Mouse (Mus musculus) hindbrain, embryonic 12.5 days (tissue): ENCODE results near the gene Wasf3. TPM values are rescaled to one million over a fixed set of nuclear protein-coding genes. Genes with fewer than 3 reads are reported as not detected.

ENCODE experiments used
- ATAC-seq: fragments of 200-750 bp; cut with Nextera tagmentation; 2 replicates; pipeline ENCODE4 v1.8.0; 2017; ENCODE audit warnings: moderate TSS enrichment; ENCODE audit not compliant: low FRiP score
- H3K27ac ChIP-seq: fragments of 300-500 bp; sonication (generic); 2 replicates; pipeline ENCODE4 v1.5.1; 2016; ENCODE audit warnings: mild to moderate bottlenecking
- H3K27me3 ChIP-seq: fragments of 300-500 bp; sonication (generic); 2 replicates; pipeline ENCODE4 v1.6.1; 2016; ENCODE audit warnings: mild to moderate bottlenecking
- H3K36me3 ChIP-seq: fragments of 300-500 bp; sonication (generic); 2 replicates; pipeline ENCODE4 v1.6.1; 2016; ENCODE audit warnings: mild to moderate bottlenecking
- H3K4me1 ChIP-seq: fragments of 300-500 bp; sonication (generic); 2 replicates; pipeline ENCODE4 v1.6.1; 2016
- H3K4me2 ChIP-seq: fragments of 300-500 bp; sonication (generic); replicated peaks from 2 replicates; pipeline ENCODE4 v1.6.1; 2016; ENCODE audit warnings: mild to moderate bottlenecking
- H3K4me3 ChIP-seq: fragments of 300-500 bp; sonication (generic); 2 replicates; pipeline ENCODE4 v1.5.1; 2016; ENCODE audit warnings: mild to moderate bottlenecking
- H3K9ac ChIP-seq: fragments of 300-500 bp; sonication (generic); 2 replicates; pipeline ENCODE4 v1.6.1; 2016; ENCODE audit warnings: mild to moderate bottlenecking, moderate library complexity
- H3K9me3 ChIP-seq: fragments of 300-500 bp; sonication (generic); replicated peaks from 2 replicates; pipeline ENCODE4 v1.6.1; 2016; ENCODE audit warnings: mild to moderate bottlenecking
- WGBS: fragments of 180-500 bp; shearing (Covaris S2); methylation state at CpG from one replicate; pipeline ENCODE4 v1.1.7; 2016; 5-methylcytosine and 5-hydroxymethylcytosine counted together
- polyA plus RNA-seq: library from polyadenylated mRNA; unstranded; fragments of >200 nt; fragmentation: Nextera tagmentation; extraction: Ambion mirVana; gene quantifications from 2 replicates; pipeline ENCODE4 v1.2.1, GENCODE M21; 2016

Gene Wasf3
- 10.0 TPM in 2 replicates for polyA plus RNA-seq

GRCm38 (mm10) chr5:146384935-146385591 is at the start of gene Wasf3:
TSS of gene Wasf3 (plus strand) at chr5:146384985.
- Histone ChIP-seq H3K4me3 (peak within 1 kb of the TSS; percentile 66), H3K27me3 (no peaks in the 10 kb centered on the region), H3K36me3 (peaks cover 7% of the 10 kb centered on the region; the same call in 1 of the 2 replicates), H3K27ac (peak within 1 kb of the TSS; percentile 84), H3K4me2 (peak within 1 kb of the TSS; percentile 53), H3K9ac (peak within 1 kb of the TSS; percentile 75), H3K4me1 (peaks cover 8% of the 10 kb centered on the region), H3K9me3 (0 out of 2 replicates have a peak, but pooled peaks cover 4% of the 10 kb centered on the region)
- ATAC-seq, result peak; percentile 95
- WGBS, result 0% methylated on average over 58 of the region's 66 CpGs

GRCm38 (mm10) chr5:146338064-146338463 is 46.7 kb upstream of the Wasf3 start:
- Histone ChIP-seq H3K4me3 (no peak overlapping the region), H3K27me3 (no peaks in the 10 kb centered on the region), H3K4me1 (no peaks in the 10 kb centered on the region), H3K36me3 (no peaks in the 10 kb centered on the region), H3K9ac (no peak overlapping the region), H3K27ac (no peak overlapping the region), H3K9me3 (no peaks in the 10 kb centered on the region), H3K4me2 (no peak overlapping the region)
- ATAC-seq, result no peak
- WGBS, result 55% methylated on average over 9 of the region's 9 CpGs

DNA sequence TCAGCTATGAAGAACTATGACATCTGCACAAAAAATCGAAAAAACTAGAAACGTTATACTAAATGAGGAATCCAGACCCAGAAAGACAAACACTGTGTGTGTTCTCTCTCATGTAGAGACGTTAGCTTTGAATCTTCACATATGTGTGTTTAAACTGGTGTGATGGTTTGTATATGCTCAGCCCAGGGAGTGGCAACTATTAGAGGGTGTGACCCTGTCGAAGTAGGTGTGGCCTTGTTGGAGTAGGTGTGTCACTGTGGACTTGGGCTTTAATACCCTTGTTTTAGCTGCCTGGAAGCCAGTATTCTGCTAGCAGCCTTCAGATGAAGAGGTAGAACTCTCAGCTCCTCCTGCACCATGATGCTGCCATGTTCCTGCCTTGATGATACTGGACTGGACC is 44.7 kb upstream of the Wasf3 start:
- 80% methylated on average over 4 of the region's 4 CpGs for WGBS
- Histone ChIP-seq H3K27ac (no peak overlapping the region), H3K36me3 (no peaks in the 10 kb centered on the region), H3K27me3 (no peaks in the 10 kb centered on the region), H3K4me3 (no peak overlapping the region), H3K4me1 (no peaks in the 10 kb centered on the region), H3K9me3 (no peaks in the 10 kb centered on the region), H3K9ac (no peak overlapping the region), H3K4me2 (no peak overlapping the region)
- no peak for ATAC-seq

- Histone ChIP-seq H3K27me3 (no peaks in the 10 kb centered on the region), H3K4me1 (no peaks in the 10 kb centered on the region), H3K27ac (no peak overlapping the region), H3K4me2 (no peak overlapping the region), H3K9me3 (no peaks in the 10 kb centered on the region), H3K9ac (no peak overlapping the region), H3K4me3 (no peak overlapping the region), H3K36me3 (no peaks in the 10 kb centered on the region)
- no peak for ATAC-seq
- WGBS, result 91% methylated on average over 12 of the region's 12 CpGs
These were observed 39.7 kb upstream of the Wasf3 start for GRCm38 (mm10) chr5:146344911-146345686.

DNA sequence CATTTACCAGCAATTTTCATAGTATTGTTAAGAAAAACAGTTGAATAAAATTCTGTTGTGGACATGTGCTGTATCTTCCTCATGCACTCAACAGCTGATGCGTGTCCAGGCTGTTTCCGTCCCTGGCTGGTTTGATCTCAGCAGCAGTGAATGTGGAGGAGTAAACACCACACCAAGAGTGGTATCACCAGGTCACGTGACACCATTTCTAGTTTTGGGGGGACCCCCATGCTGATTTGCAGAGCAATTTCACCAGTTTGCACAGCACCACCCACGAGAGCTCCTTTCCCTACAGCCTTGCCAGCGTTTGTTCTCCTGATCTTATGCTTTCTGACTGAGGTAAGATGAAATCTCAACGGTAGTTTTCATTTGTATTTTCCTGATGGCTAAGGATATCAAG is 37.7 kb upstream of the Wasf3 start:
- Histone ChIP-seq H3K4me2 (no peak overlapping the region), H3K9me3 (no peaks in the 10 kb centered on the region), H3K27me3 (no peaks in the 10 kb centered on the region), H3K4me1 (no peaks in the 10 kb centered on the region), H3K9ac (no peak overlapping the region), H3K27ac (no peak overlapping the region), H3K36me3 (no peaks in the 10 kb centered on the region), H3K4me3 (no peak overlapping the region)
- ATAC-seq, result no peak
- WGBS, result 90% methylated on average over 6 of the region's 6 CpGs

DNA sequence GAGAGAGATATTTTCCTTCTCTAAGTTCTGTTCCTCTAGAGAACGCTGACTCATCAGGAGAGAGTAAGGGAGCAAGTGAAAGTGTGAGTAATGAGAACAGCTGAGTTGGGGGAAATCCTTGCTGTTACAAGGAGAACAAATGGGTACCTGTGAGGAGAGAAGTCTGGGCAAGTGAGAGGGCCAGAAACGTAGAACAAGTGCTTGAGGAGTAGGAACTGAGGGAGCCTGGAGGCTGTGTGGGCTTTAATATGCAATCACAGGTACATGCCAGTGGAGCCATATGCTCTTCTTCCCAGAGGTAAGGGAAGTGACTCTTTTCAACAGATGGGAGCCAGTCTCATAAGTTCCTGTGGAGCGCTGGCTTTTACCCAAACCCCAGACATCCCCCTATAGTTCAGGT is 35.6 kb upstream of the Wasf3 start:
- Histone ChIP-seq H3K4me3 (no peak overlapping the region), H3K36me3 (no peaks in the 10 kb centered on the region), H3K9ac (no peak overlapping the region), H3K27me3 (no peaks in the 10 kb centered on the region), H3K4me2 (no peak overlapping the region), H3K9me3 (no peaks in the 10 kb centered on the region), H3K27ac (no peak overlapping the region), H3K4me1 (no peaks in the 10 kb centered on the region)
- 85% methylated on average over 3 of the region's 3 CpGs for WGBS
- ATAC-seq, result no peak

GRCm38 (mm10) chr5:146350784-146351183 is 34.0 kb upstream of the Wasf3 start:
- Histone ChIP-seq H3K9ac (no peak overlapping the region), H3K4me2 (no peak overlapping the region), H3K27me3 (no peaks in the 10 kb centered on the region), H3K4me1 (no peaks in the 10 kb centered on the region), H3K36me3 (no peaks in the 10 kb centered on the region), H3K9me3 (no peaks in the 10 kb centered on the region), H3K27ac (no peak overlapping the region), H3K4me3 (no peak overlapping the region)
- ATAC-seq, result no peak
- 83% methylated on average over 11 of the region's 11 CpGs for WGBS

DNA sequence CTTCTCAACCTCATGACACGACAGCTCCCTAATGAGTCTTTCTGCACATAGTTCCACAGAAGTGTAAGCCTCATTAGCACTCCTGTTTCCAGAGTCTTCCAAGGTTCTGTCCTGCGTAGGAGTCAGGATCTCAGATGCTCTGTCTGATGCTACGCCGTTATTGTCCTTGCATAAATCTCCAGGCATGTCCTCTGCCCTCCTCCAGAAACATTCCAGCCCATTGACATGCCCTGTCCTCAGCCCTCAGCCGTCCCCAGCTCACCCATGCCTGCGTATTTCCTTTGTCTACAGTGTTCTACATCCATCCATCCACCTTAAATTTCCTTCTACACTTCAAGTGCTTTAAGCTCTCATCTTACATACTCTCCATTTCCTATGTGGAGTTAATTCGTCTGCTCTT is 32.8 kb upstream of the Wasf3 start:
- H3K4me3 ChIP-seq, result no peak overlapping the region
- H3K4me1 ChIP-seq, result no peaks in the 10 kb centered on the region
- H3K9me3 ChIP-seq, result no peaks in the 10 kb centered on the region
- no peaks in the 10 kb centered on the region for H3K27me3 ChIP-seq
- 84% methylated on average over 7 of the region's 7 CpGs for WGBS
- no peak for ATAC-seq
- H3K27ac ChIP-seq, result no peak overlapping the region
- no peak overlapping the region for H3K9ac ChIP-seq
- H3K36me3 ChIP-seq, result no peaks in the 10 kb centered on the region
- no peak overlapping the region for H3K4me2 ChIP-seq

DNA sequence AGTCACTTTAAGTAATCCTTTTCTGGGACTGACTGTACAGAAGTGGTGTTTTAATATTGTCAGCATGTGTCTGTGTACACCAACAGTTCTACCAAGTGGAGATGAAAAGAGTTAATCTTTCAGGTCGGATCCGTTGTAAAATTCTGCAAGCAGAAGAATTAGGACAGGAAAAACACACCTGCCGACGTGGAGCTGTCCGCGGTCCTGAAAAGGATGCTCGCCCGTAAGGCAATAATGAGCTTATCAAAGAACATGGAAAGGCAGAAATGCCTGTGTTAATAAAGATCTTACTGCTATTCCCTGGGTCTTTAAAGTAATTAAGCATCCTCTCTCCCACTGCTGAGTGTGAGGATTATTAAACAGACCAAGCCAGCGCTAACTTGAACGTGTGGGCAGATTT is 24.4 kb upstream of the Wasf3 start:
- H3K27me3 ChIP-seq, result no peaks in the 10 kb centered on the region
- ATAC-seq, result no peak
- H3K27ac ChIP-seq, result no peak overlapping the region
- H3K4me3 ChIP-seq, result no peak overlapping the region
- WGBS, result 39% methylated on average over 10 of the region's 10 CpGs
- H3K36me3 ChIP-seq, result no peaks in the 10 kb centered on the region
- no peaks in the 10 kb centered on the region; the same call in 1 of the 2 replicates for H3K9me3 ChIP-seq
- H3K4me1 ChIP-seq, result no peaks in the 10 kb centered on the region
- H3K9ac ChIP-seq, result no peak overlapping the region
- H3K4me2 ChIP-seq, result no peak overlapping the region

- ATAC-seq, result no peak
- Histone ChIP-seq H3K9ac (no peak overlapping the region), H3K4me1 (no peaks in the 10 kb centered on the region), H3K27me3 (no peaks in the 10 kb centered on the region), H3K36me3 (no peaks in the 10 kb centered on the region), H3K27ac (no peak overlapping the region), H3K4me3 (no peak overlapping the region), H3K4me2 (no peak overlapping the region), H3K9me3 (no peaks in the 10 kb centered on the region; the same call in 1 of the 2 replicates)
- WGBS, result 78% methylated on average over 9 of the region's 9 CpGs
These were observed 22.1 kb upstream of the Wasf3 start for GRCm38 (mm10) chr5:146362711-146363110.

DNA sequence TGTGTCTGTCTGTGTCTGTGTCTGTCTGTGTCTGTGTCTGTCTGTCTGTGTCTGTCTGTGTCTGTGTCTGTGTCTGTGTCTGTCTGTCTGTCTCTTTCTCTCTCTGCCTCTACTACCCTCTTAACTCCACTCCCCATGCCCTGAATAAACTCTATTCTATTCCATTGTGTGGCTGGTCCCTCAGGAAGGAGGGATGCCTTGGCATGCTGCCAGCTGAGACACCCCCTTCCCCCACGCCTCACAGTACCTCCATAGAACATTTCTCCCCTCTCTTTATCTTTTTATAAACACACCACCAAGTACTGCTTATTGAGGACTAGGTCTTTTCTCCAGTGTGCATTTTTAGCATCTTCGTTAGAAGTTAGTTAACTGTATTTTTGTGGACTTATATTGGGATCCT is 16.4 kb upstream of the Wasf3 start:
- Histone ChIP-seq H3K9ac (no peak overlapping the region), H3K4me3 (no peak overlapping the region), H3K4me1 (no peaks in the 10 kb centered on the region), H3K27me3 (no peaks in the 10 kb centered on the region), H3K4me2 (no peak overlapping the region), H3K9me3 (no peaks in the 10 kb centered on the region), H3K27ac (no peak overlapping the region), H3K36me3 (no peaks in the 10 kb centered on the region)
- ATAC-seq, result no peak
- WGBS, result 78% methylated on average over 2 of the region's 2 CpGs

- 89% methylated on average over 13 of the region's 13 CpGs for WGBS
- Histone ChIP-seq H3K4me2 (no peak overlapping the region), H3K27ac (no peak overlapping the region), H3K4me3 (no peak overlapping the region), H3K36me3 (no peaks in the 10 kb centered on the region), H3K4me1 (no peaks in the 10 kb centered on the region), H3K9me3 (no peaks in the 10 kb centered on the region), H3K27me3 (no peaks in the 10 kb centered on the region), H3K9ac (no peak overlapping the region)
- ATAC-seq, result no peak
These were observed 15.8 kb upstream of the Wasf3 start for GRCm38 (mm10) chr5:146368971-146369370.

DNA sequence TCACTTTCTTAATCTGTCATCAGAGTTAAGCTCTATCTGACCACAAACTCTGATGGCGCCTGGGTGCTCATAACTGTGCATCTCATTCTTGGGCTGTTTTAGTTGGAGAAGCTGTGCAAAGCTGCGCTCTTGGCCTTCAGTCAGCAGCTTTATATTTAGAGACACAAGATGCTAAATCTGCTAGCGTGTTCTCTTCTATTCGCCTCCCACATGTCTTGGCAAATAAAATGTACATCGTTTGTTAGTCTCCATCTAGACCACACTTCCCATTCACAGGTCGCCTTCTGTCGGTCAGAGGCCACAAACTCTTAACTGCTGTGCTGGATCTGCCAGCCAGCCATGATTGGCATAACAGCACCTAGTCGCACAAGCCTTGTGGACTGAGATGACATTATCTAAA is 14.0 kb upstream of the Wasf3 start:
- Histone ChIP-seq H3K27ac (no peak overlapping the region), H3K4me3 (no peak overlapping the region), H3K4me2 (no peak overlapping the region), H3K27me3 (no peaks in the 10 kb centered on the region), H3K9ac (no peak overlapping the region), H3K36me3 (no peaks in the 10 kb centered on the region), H3K9me3 (no peaks in the 10 kb centered on the region), H3K4me1 (no peaks in the 10 kb centered on the region)
- no peak for ATAC-seq
- 91% methylated on average over 8 of the region's 8 CpGs for WGBS
